Mouse (Mus musculus): ENCODE data around the gene Apopt1. TPM values are rescaled to one million over a fixed set of nuclear protein-coding genes. Genes with fewer than 3 reads are reported as not detected.

Gene Apopt1
- polyA plus RNA-seq, 1 experiment from 2014 or later: 47.2 TPM

- Histone ChIP-seq H3K27ac (ENCODE audit: low read length) (no peak overlapping the region), H3K9ac (replicated peaks; ENCODE audit: low read depth, low read length) (peak overlapping the region; percentile 98), H3K9me3 (ENCODE audit: control insufficient read depth, low read length) (no peaks in the 10 kb centered on the region), H3K36me3 (ENCODE audit: control insufficient read depth, insufficient read depth) (no peaks in the 10 kb centered on the region; the same call in 1 of the 2 replicates), H3K4me2 (ENCODE audit: low read length) (peak overlapping the region; percentile 68), H3K27me3 (replicated peaks; ENCODE audit: control insufficient read depth, insufficient read depth, low read length) (no peaks in the 10 kb centered on the region), H3K4me3 (replicated peaks; ENCODE audit: low read length) (peak overlapping the region; percentile 94), H3K4me1 (replicated peaks; ENCODE audit: control insufficient read depth, insufficient read depth, low read length) (peaks cover 32% of the 10 kb centered on the region)
- 2% methylated on average over 28 of the region's 29 CpGs for WGBS
- ATAC-seq: no peak
These were observed 42.6 kb upstream of the Apopt1 start for GRCm38 (mm10) chr12:111670371-111670971.

GRCm38 (mm10) chr12:111670976-111671375, 42.1 kb upstream of the Apopt1 start:
- Histone ChIP-seq H3K4me2 (ENCODE audit: low read length) (peak overlapping the region; percentile 68), H3K27me3 (replicated peaks; ENCODE audit: control insufficient read depth, insufficient read depth, low read length) (no peaks in the 10 kb centered on the region), H3K36me3 (ENCODE audit: control insufficient read depth, insufficient read depth) (no peaks in the 10 kb centered on the region; the same call in 1 of the 2 replicates), H3K4me3 (replicated peaks; ENCODE audit: low read length) (peak overlapping the region; percentile 94), H3K27ac (ENCODE audit: low read length) (peak overlapping the region; percentile 92), H3K9me3 (ENCODE audit: control insufficient read depth, low read length) (no peaks in the 10 kb centered on the region), H3K4me1 (replicated peaks; ENCODE audit: control insufficient read depth, insufficient read depth, low read length) (peaks cover 32% of the 10 kb centered on the region), H3K9ac (replicated peaks; ENCODE audit: low read depth, low read length) (peak overlapping the region; percentile 98)
- ATAC-seq: peak; percentile 10
- under 1% methylated on average over 35 of the region's 35 CpGs for WGBS

DNA sequence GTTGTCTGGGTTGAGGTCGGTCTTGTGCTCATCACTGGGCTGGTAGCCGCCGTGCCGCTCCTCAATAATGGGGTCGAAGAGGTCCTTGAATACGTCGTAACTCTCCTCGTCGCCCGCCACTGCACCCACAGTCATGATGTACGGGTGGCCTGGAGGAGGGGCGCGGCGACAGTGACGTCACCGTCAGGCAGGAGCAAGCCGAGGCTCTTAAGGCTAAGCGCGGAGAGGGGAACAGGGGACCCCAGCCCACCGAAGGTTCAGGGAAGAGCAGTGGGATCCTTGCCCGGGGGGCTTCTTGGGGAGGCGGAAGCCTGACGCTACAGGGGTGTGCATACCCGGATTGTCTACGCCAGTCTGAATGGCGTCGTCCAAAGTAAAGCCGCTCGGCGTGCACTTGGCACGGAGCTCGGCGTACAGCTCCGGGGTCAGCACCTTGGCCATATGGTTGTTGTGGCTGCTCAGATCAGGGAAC, 41.6 kb upstream of the Apopt1 start:
- peaks cover 32% of the 10 kb centered on the region for H3K4me1 ChIP-seq (replicated peaks; ENCODE audit: control insufficient read depth, insufficient read depth, low read length)
- peak overlapping the region; percentile 68 for H3K4me2 ChIP-seq (ENCODE audit: low read length)
- H3K9me3 ChIP-seq (ENCODE audit: control insufficient read depth, low read length): no peaks in the 10 kb centered on the region
- under 1% methylated on average over 34 of the region's 34 CpGs for WGBS
- peak overlapping the region; percentile 94 for H3K4me3 ChIP-seq (replicated peaks; ENCODE audit: low read length)
- H3K27me3 ChIP-seq (replicated peaks; ENCODE audit: control insufficient read depth, insufficient read depth, low read length): no peaks in the 10 kb centered on the region
- H3K9ac ChIP-seq (replicated peaks; ENCODE audit: low read depth, low read length): peak overlapping the region; percentile 98
- H3K36me3 ChIP-seq (ENCODE audit: control insufficient read depth, insufficient read depth): no peaks in the 10 kb centered on the region; the same call in 1 of the 2 replicates
- ATAC-seq: peak; percentile 74
- H3K27ac ChIP-seq (ENCODE audit: low read length): peak overlapping the region; percentile 92

GRCm38 (mm10) chr12:111672176-111672575, 40.9 kb upstream of the Apopt1 start, which contains the start of gene Ckb:
Ckb (minus strand) TSS chr12:111672338.
- Histone ChIP-seq H3K36me3 (ENCODE audit: control insufficient read depth, insufficient read depth) (no peaks in the 10 kb centered on the region; the same call in 1 of the 2 replicates), H3K4me1 (replicated peaks; ENCODE audit: control insufficient read depth, insufficient read depth, low read length) (peaks cover 34% of the 10 kb centered on the region), H3K4me2 (ENCODE audit: low read length) (peak within 1 kb of the TSS; percentile 68), H3K27me3 (replicated peaks; ENCODE audit: control insufficient read depth, insufficient read depth, low read length) (no peaks in the 10 kb centered on the region), H3K4me3 (replicated peaks; ENCODE audit: low read length) (peak within 1 kb of the TSS; percentile 94), H3K27ac (ENCODE audit: low read length) (peak within 1 kb of the TSS; percentile 92), H3K9ac (replicated peaks; ENCODE audit: low read depth, low read length) (peak within 1 kb of the TSS; percentile 98), H3K9me3 (ENCODE audit: control insufficient read depth, low read length) (no peaks in the 10 kb centered on the region)
- under 1% methylated on average over 31 of the region's 31 CpGs for WGBS
- ATAC-seq: peak; percentile 91

DNA sequence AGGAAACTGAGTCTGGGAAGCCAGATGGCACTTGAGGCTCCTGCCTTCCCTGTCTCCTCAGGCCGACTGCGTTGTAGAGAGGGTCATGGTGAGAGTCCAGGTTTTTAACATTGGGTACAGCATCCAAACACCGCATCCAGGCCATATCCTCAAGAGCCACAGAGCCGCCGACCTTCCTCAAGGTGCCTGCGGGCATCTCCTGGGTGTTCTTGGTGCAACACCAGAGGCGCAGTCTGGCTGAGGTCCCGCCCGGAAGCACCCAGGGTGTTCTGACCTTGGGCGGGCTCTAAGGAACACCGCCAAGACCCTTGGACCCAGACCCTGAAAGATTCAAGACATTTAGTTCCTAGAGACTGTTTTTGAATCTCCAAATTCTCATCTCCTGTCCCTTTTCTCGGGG, 40.5 kb upstream of the Apopt1 start:
- no peaks in the 10 kb centered on the region for H3K27me3 ChIP-seq (replicated peaks; ENCODE audit: control insufficient read depth, insufficient read depth, low read length)
- peak overlapping the region; percentile 98 for H3K9ac ChIP-seq (replicated peaks; ENCODE audit: low read depth, low read length)
- WGBS: 8% methylated on average over 12 of the region's 12 CpGs
- peak overlapping the region; percentile 92 for H3K27ac ChIP-seq (ENCODE audit: low read length)
- H3K36me3 ChIP-seq (ENCODE audit: control insufficient read depth, insufficient read depth): no peaks in the 10 kb centered on the region
- peak overlapping the region; percentile 94 for H3K4me3 ChIP-seq (replicated peaks; ENCODE audit: low read length)
- no peaks in the 10 kb centered on the region for H3K9me3 ChIP-seq (ENCODE audit: control insufficient read depth, low read length)
- peak overlapping the region; percentile 68 for H3K4me2 ChIP-seq (ENCODE audit: low read length)
- peak; percentile 23 for ATAC-seq
- peaks cover 38% of the 10 kb centered on the region for H3K4me1 ChIP-seq (replicated peaks; ENCODE audit: control insufficient read depth, insufficient read depth, low read length)

DNA sequence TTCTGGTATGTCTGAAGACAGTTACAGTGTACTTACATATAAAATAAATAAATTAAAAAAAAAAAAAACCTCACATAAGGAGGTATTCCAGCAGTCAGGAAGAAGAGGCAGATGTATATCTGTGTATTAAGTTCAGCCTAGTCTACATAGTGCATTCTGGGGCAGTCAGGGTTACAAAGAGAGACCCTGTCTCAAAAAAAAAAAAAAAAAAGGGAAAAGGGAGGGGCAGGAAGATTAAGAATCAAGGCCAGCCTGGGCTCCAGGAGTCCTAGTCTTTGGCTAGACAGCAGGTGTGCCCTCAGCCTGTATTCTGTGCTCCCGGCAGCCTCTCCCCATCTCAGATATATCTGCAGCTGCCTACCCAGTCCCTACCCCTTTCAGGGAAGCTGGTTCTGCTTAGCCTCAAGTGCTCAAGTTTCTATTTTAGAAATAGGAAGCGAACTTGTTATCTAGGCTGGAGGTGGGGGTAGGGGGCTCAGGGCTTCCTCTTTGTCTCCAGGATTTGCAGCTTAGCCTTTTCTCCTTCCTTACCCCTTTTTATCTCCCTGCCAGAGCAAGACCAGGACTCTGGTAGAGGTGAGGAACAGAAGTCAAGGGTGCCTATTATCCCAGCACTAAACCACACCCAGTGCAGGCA, 38.1 kb upstream of the Apopt1 start:
- no peaks in the 10 kb centered on the region for H3K36me3 ChIP-seq (ENCODE audit: control insufficient read depth, insufficient read depth)

DNA sequence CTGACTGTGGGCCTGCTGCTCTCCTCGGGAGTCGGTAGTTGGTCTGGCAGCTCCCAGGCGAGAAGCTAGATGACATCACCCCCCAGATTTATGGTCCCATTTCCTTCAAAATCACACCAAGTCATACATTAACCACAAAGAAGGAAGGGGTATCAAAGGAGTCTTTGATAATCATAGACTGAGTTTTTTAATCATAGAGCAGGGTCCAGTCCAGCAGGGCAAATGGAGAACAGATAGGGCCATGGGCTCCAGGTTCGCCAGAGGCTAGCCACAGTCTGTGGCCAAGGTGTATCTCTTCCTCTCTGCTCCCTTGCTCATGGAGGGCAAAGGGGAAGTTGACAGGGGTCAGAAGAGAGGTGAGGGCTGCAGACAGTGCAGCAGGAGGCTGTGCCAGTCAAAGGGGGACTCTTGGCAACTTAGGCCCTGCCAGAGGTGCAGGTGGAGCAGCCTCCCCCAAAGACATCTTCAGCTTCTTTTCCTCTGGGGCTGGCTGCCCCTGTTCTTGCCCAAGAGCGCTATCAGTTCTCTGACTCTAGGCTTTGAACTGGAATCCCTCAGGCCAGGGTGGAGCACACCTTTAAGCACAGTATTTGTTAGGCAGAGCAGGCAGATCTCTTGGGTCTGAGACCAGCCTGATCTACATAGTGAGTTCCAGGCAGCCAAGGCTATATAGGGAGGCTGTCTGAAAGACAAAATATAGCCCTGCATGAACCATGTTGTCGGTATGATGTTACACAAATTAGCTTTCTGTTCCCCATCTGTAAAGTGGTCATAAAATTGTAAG, 37.1 kb upstream of the Apopt1 start:
- Histone ChIP-seq H3K27me3 (replicated peaks; ENCODE audit: control insufficient read depth, insufficient read depth, low read length) (no peaks in the 10 kb centered on the region), H3K4me3 (replicated peaks; ENCODE audit: low read length) (no peak overlapping the region), H3K36me3 (ENCODE audit: control insufficient read depth, insufficient read depth) (no peaks in the 10 kb centered on the region), H3K4me2 (ENCODE audit: low read length) (no peak overlapping the region), H3K4me1 (replicated peaks; ENCODE audit: control insufficient read depth, insufficient read depth, low read length) (peaks cover 28% of the 10 kb centered on the region), H3K9me3 (ENCODE audit: control insufficient read depth, low read length) (no peaks in the 10 kb centered on the region), H3K27ac (ENCODE audit: low read length) (no peak overlapping the region), H3K9ac (replicated peaks; ENCODE audit: low read depth, low read length) (no peak overlapping the region)
- no peak for ATAC-seq
- WGBS: 83% methylated on average over 6 of the region's 6 CpGs

More for the DNA sequence above, 38.1 kb upstream of the Apopt1 start:
- Histone ChIP-seq H3K9ac (replicated peaks; ENCODE audit: low read depth, low read length) (no peak overlapping the region), H3K4me3 (replicated peaks; ENCODE audit: low read length) (no peak overlapping the region), H3K9me3 (ENCODE audit: control insufficient read depth, low read length) (no peaks in the 10 kb centered on the region), H3K27me3 (replicated peaks; ENCODE audit: control insufficient read depth, insufficient read depth, low read length) (no peaks in the 10 kb centered on the region), H3K4me2 (ENCODE audit: low read length) (no peak overlapping the region), H3K27ac (ENCODE audit: low read length) (no peak overlapping the region), H3K4me1 (replicated peaks; ENCODE audit: control insufficient read depth, insufficient read depth, low read length) (peaks cover 35% of the 10 kb centered on the region)
- ATAC-seq: no peak
- 60% methylated on average over 2 of the region's 2 CpGs for WGBS

DNA sequence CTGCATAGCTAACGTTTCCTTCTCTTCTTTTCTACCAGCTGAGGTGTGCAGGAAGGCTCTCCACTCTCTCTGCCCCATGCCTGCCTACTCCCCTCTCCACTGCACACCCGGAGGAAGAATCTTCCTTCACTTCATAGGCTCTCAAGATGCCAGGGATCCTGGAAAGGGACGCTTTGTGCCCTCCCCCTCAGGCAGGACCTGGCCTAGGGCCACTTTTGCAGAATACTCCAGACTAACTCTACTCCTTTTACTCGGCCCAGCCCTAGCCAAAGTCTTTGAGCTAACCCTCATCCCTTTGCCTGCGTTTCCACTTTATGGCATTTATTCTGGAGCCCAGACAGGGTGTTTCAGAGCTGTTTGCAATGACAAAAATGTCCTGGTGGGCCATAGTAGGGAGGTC, 35.6 kb upstream of the Apopt1 start:
- 10% methylated on average over 5 of the region's 5 CpGs for WGBS

More for the DNA sequence above, 35.6 kb upstream of the Apopt1 start:
- peak overlapping the region; percentile 81 for H3K4me2 ChIP-seq (ENCODE audit: low read length)
- peak overlapping the region; percentile 96 for H3K27ac ChIP-seq (ENCODE audit: low read length)
- no peaks in the 10 kb centered on the region for H3K9me3 ChIP-seq (ENCODE audit: control insufficient read depth, low read length)
- ATAC-seq: peak; percentile 14
- H3K27me3 ChIP-seq (replicated peaks; ENCODE audit: control insufficient read depth, insufficient read depth, low read length): no peaks in the 10 kb centered on the region
- H3K36me3 ChIP-seq (ENCODE audit: control insufficient read depth, insufficient read depth): no peaks in the 10 kb centered on the region
- peak overlapping the region; percentile 86 for H3K9ac ChIP-seq (replicated peaks; ENCODE audit: low read depth, low read length)
- peak overlapping the region; percentile 77 for H3K4me3 ChIP-seq (replicated peaks; ENCODE audit: low read length)
- peaks cover 26% of the 10 kb centered on the region for H3K4me1 ChIP-seq (replicated peaks; ENCODE audit: control insufficient read depth, insufficient read depth, low read length)

All from forebrain, embryonic 16.5 days (tissue).